Mouse (Mus musculus) midbrain, embryonic 11.5 days (tissue): ENCODE measurements around the gene Spaca4. TPM values are rescaled to one million over a fixed set of nuclear protein-coding genes. Genes with fewer than 3 reads are reported as not detected.

Experiments used
- ATAC-seq: fragments of 200-750 bp; cut with Nextera tagmentation; 2 replicates; pipeline ENCODE4 v1.8.0; 2017; ENCODE audit warnings: moderate TSS enrichment, moderate library complexity; ENCODE audit not compliant: low FRiP score
- DNase-seq: peaks from one replicate; pipeline ENCODE4 v3.0.0; 2015; ENCODE audit warnings: low spot score; ENCODE audit errors: missing footprints
- H3K27ac ChIP-seq: fragments of 300-500 bp; sonication (generic); 2 replicates; pipeline ENCODE4 v1.5.1; 2014; ENCODE audit warnings: low read depth, low read length
- H3K27me3 ChIP-seq: fragments of 300-500 bp; sonication (generic); 2 replicates; pipeline ENCODE4 v1.6.1; 2014; ENCODE audit warnings: mild to moderate bottlenecking, low read length, moderate library complexity, mixed read lengths; ENCODE audit not compliant: control insufficient read depth, insufficient read depth
- H3K36me3 ChIP-seq: fragments of 300-500 bp; sonication (generic); 2 replicates; pipeline ENCODE4 v1.6.1; 2014; ENCODE audit warnings: mild to moderate bottlenecking, low read length, moderate library complexity, mixed read lengths; ENCODE audit not compliant: control insufficient read depth, insufficient read depth
- H3K4me1 ChIP-seq: fragments of 300-500 bp; sonication (generic); 2 replicates; pipeline ENCODE4 v1.6.1; 2014; ENCODE audit warnings: low read length; ENCODE audit not compliant: control insufficient read depth, insufficient read depth
- H3K4me2 ChIP-seq: fragments of 300-500 bp; sonication (generic); 2 replicates; pipeline ENCODE4 v1.6.1; 2014; ENCODE audit warnings: mild to moderate bottlenecking, moderate library complexity
- H3K4me3 ChIP-seq: fragments of 300-500 bp; sonication (generic); 2 replicates; pipeline ENCODE4 v1.5.1; 2014; ENCODE audit warnings: low read depth, low read length
- H3K9ac ChIP-seq: fragments of 300-500 bp; sonication (generic); 2 replicates; pipeline ENCODE4 v1.6.1; 2014; ENCODE audit warnings: low read length
- H3K9me3 ChIP-seq: fragments of 300-500 bp; sonication (generic); 2 replicates; pipeline ENCODE4 v1.6.1; 2016; ENCODE audit warnings: low read length; ENCODE audit not compliant: control insufficient read depth
- WGBS: fragments of 180-500 bp; shearing (Covaris S2); extraction: QIAGEN DNeasy Blood & Tissue Kit; methylation state at CpG from one replicate; pipeline ENCODE4 v1.1.7; 2014; 5-methylcytosine and 5-hydroxymethylcytosine counted together
- polyA plus RNA-seq: library from polyadenylated mRNA; unstranded; fragments of >200 nt; fragmentation: Nextera tagmentation; extraction: Ambion mirVana; gene quantifications from 2 replicates; pipeline ENCODE4 v1.2.1, GENCODE M21; 2014

Gene Spaca4
- polyA plus RNA-seq, 1 experiment from 2014 or later, result not detected

GRCm38 (mm10) chr7:45705443-45705864 is 20.2 kb downstream of the Spaca4 start:
- H3K9me3 ChIP-seq, result no peaks in the 10 kb centered on the region
- no peaks in the 10 kb centered on the region; the same call in 1 of the 2 replicates for H3K27me3 ChIP-seq
- peak overlapping the region; percentile 41 for H3K9ac ChIP-seq
- no peak overlapping the region; the same call in 1 of the 2 replicates for H3K27ac ChIP-seq
- peaks cover 2% of the 10 kb centered on the region; the same call in 1 of the 2 replicates for H3K36me3 ChIP-seq
- DNase-seq (no peak), ATAC-seq (peak; percentile 0; the same call in 1 of the 2 replicates)
- peak overlapping the region; percentile 52 for H3K4me3 ChIP-seq
- H3K4me2 ChIP-seq, result peak overlapping the region; percentile 98
- peaks cover 65% of the 10 kb centered on the region for H3K4me1 ChIP-seq
- WGBS, result under 1% methylated on average over 21 of the region's 21 CpGs

GRCm38 (mm10) chr7:45704730-45705442 is 20.7 kb downstream of the Spaca4 start, which contains the start of gene Dbp:
Gene Dbp (plus strand): TSS chr7:45705088.
- H3K9ac ChIP-seq, result peak within 1 kb of the TSS; percentile 54
- DNase-seq (peak; percentile 99), ATAC-seq (peak; percentile 84)
- WGBS, result under 1% methylated on average over 36 of the region's 36 CpGs
- H3K4me1 ChIP-seq, result peaks cover 70% of the 10 kb centered on the region
- peak within 1 kb of the TSS; percentile 73 for H3K27ac ChIP-seq
- peaks cover 5% of the 10 kb centered on the region for H3K27me3 ChIP-seq
- no peaks in the 10 kb centered on the region for H3K9me3 ChIP-seq
- no peaks in the 10 kb centered on the region for H3K36me3 ChIP-seq
- peak within 1 kb of the TSS; percentile 98 for H3K4me2 ChIP-seq
- peak within 1 kb of the TSS; percentile 52 for H3K4me3 ChIP-seq

- H3K4me3 ChIP-seq, result peak overlapping the region; percentile 52
- peaks cover 12% of the 10 kb centered on the region for H3K27me3 ChIP-seq
- no peaks in the 10 kb centered on the region for H3K36me3 ChIP-seq
- DNase-seq (peak; percentile 98), ATAC-seq (peak; percentile 49)
- WGBS, result under 1% methylated on average over 13 of the region's 13 CpGs
- peak overlapping the region; percentile 54 for H3K9ac ChIP-seq
- H3K9me3 ChIP-seq, result no peaks in the 10 kb centered on the region
- H3K4me2 ChIP-seq, result peak overlapping the region; percentile 98
- H3K4me1 ChIP-seq, result peaks cover 63% of the 10 kb centered on the region
- H3K27ac ChIP-seq, result peak overlapping the region; percentile 73
Observed at GRCm38 (mm10) chr7:45704046-45704559, 21.5 kb downstream of the Spaca4 start.

GRCm38 (mm10) chr7:45703521-45704033 is 22.0 kb downstream of the Spaca4 start:
- H3K9me3 ChIP-seq, result no peaks in the 10 kb centered on the region
- H3K4me1 ChIP-seq, result peaks cover 58% of the 10 kb centered on the region
- H3K9ac ChIP-seq, result peak overlapping the region; percentile 54
- H3K36me3 ChIP-seq, result no peaks in the 10 kb centered on the region
- 46% methylated on average over 12 of the region's 12 CpGs for WGBS
- peak overlapping the region; percentile 52 for H3K4me3 ChIP-seq
- H3K27me3 ChIP-seq, result peaks cover 18% of the 10 kb centered on the region
- ATAC-seq (no peak), DNase-seq (no peak)
- H3K4me2 ChIP-seq, result peak overlapping the region; percentile 98
- peak overlapping the region; percentile 73 for H3K27ac ChIP-seq

- Histone ChIP-seq H3K27me3 (peaks cover 22% of the 10 kb centered on the region), H3K9ac (no peak overlapping the region), H3K4me2 (peak overlapping the region; percentile 98; the same call in 1 of the 2 replicates), H3K36me3 (no peaks in the 10 kb centered on the region), H3K4me3 (no peak overlapping the region), H3K9me3 (no peaks in the 10 kb centered on the region), H3K27ac (no peak overlapping the region), H3K4me1 (peaks cover 52% of the 10 kb centered on the region)
- DNase-seq (no peak), ATAC-seq (no peak)
- WGBS, result 88% methylated on average over 17 of the region's 17 CpGs
Observed at GRCm38 (mm10) chr7:45702809-45703520, 22.6 kb downstream of the Spaca4 start.

GRCm38 (mm10) chr7:45702316-45702715 is 23.3 kb downstream of the Spaca4 start:
- 96% methylated on average over 11 of the region's 11 CpGs for WGBS
- Histone ChIP-seq H3K36me3 (no peaks in the 10 kb centered on the region), H3K27me3 (peaks cover 22% of the 10 kb centered on the region), H3K27ac (no peak overlapping the region), H3K4me2 (no peak overlapping the region), H3K4me1 (peaks cover 45% of the 10 kb centered on the region), H3K4me3 (no peak overlapping the region), H3K9me3 (no peaks in the 10 kb centered on the region), H3K9ac (no peak overlapping the region)
- DNase-seq (no peak), ATAC-seq (no peak)

GRCm38 (mm10) chr7:45701607-45702006 is 24.0 kb downstream of the Spaca4 start:
- Histone ChIP-seq H3K4me3 (peak overlapping the region; percentile 7; the same call in 1 of the 2 replicates), H3K36me3 (no peaks in the 10 kb centered on the region), H3K4me2 (peak overlapping the region; percentile 0; the same call in 1 of the 2 replicates), H3K9ac (no peak overlapping the region), H3K27me3 (peaks cover 22% of the 10 kb centered on the region), H3K27ac (no peak overlapping the region), H3K9me3 (no peaks in the 10 kb centered on the region), H3K4me1 (peaks cover 38% of the 10 kb centered on the region)
- ATAC-seq, result no peak
- 88% methylated on average over 11 of the region's 11 CpGs for WGBS
- no peak for DNase-seq

GRCm38 (mm10) chr7:45701072-45701471 is 24.5 kb downstream of the Spaca4 start:
- Histone ChIP-seq H3K27me3 (peaks cover 22% of the 10 kb centered on the region), H3K4me3 (peak overlapping the region; percentile 7; the same call in 1 of the 2 replicates), H3K9ac (peak overlapping the region; percentile 45), H3K4me1 (peaks cover 33% of the 10 kb centered on the region), H3K9me3 (no peaks in the 10 kb centered on the region), H3K36me3 (no peaks in the 10 kb centered on the region), H3K27ac (peak overlapping the region; percentile 42; the same call in 1 of the 2 replicates), H3K4me2 (peak overlapping the region; percentile 82)
- DNase-seq (no peak), ATAC-seq (no peak)
- WGBS, result 27% methylated on average over 11 of the region's 11 CpGs
